Mouse (Mus musculus) spleen, adult 2 months (tissue): ENCODE results near the gene Glp2r. TPM values are rescaled to one million over a fixed set of nuclear protein-coding genes. Genes with fewer than 3 reads are reported as not detected.
A peak's percentile ranks its signal among the peaks of the same experiment; 100 is the strongest.

Experiments used
- DNase-seq, 2 experiments: peaks; one replicate each; pipeline versions ENCODE4 v3.0.0 to v3.0.0-alpha.2; 2012 to 2021; ENCODE audit warnings: low spot score in 2 of 2, low read depth in 1 of 2
- H3K27ac ChIP-seq: fragments of 200-500 bp; 2 replicates; pipeline ENCODE4 v1.5.1; 2012; ENCODE audit warnings: low read length, inconsistent platforms; ENCODE audit not compliant: insufficient read depth
- H3K27me3 ChIP-seq: fragments of 200-500 bp; 2 replicates; pipeline ENCODE4 v1.6.1; 2012; ENCODE audit warnings: mild to moderate bottlenecking, moderate library complexity, low read length, inconsistent platforms; ENCODE audit not compliant: control insufficient read depth, insufficient read depth
- H3K36me3 ChIP-seq: fragments of 200-500 bp; 2 replicates; pipeline ENCODE4 v1.6.1; 2012; ENCODE audit warnings: mild to moderate bottlenecking, low read length, inconsistent platforms; ENCODE audit not compliant: control insufficient read depth, insufficient read depth
- H3K4me1 ChIP-seq: fragments of 200-500 bp; 2 replicates; pipeline ENCODE4 v1.6.1; 2011; ENCODE audit warnings: inconsistent platforms; ENCODE audit not compliant: control insufficient read depth, insufficient read depth, insufficient read length
- H3K4me3 ChIP-seq: fragments of 200-500 bp; 2 replicates; pipeline ENCODE4 v1.5.1; 2011; ENCODE audit warnings: mild to moderate bottlenecking, inconsistent platforms; ENCODE audit not compliant: insufficient read depth, insufficient read length; ENCODE audit errors: extremely low read depth
- CTCF ChIP-seq: fragments of 200-500 bp; IDR thresholded peaks from 2 replicates; pipeline ENCODE4 v1.5.1; 2011; ENCODE audit warnings: mild to moderate bottlenecking, inconsistent platforms; ENCODE audit not compliant: insufficient read depth, insufficient read length, insufficient replicate concordance; ENCODE audit errors: extremely low read depth
- POLR2A ChIP-seq: fragments of 200-500 bp; IDR thresholded peaks from 2 replicates; pipeline ENCODE4 v1.6.1; 2011; ENCODE audit warnings: low read depth, low read length, inconsistent platforms
- WGBS: fragments of 180-500 bp; shearing (Covaris S2); methylation state at CpG from one replicate; pipeline ENCODE4 v1.1.7; 2018; 5-methylcytosine and 5-hydroxymethylcytosine counted together
- polyA plus RNA-seq: library from polyadenylated mRNA; depleted of rRNA; stranded (reverse); fragments of >200 nt; gene quantifications from 2 replicates; pipeline ENCODE4 v1.2.3, GENCODE M21; 2012

The Glp2r gene
- polyA plus RNA-seq, 1 experiment = 0.04 TPM

DNA sequence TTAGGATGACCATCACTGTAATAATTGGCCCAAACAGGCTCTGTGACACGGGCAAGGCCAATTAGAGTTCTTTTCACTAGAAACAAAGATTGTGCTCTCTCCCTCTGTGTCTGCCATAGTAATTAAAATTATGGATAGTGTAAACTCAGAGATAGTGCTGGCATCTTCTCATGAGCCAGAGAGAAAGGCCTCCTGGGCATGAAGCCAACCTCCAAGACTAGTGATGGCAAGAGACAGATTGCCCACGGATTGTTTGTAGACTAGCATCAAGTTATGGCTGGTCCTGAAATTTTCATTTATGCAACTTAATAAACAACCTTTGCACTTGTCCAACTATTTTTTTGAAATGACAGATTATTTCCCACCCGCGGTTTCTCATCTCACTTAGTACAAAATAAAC lies 58.0 kb downstream of the Glp2r start:
- Histone ChIP-seq H3K27ac (no peak overlapping the region), H3K4me1 (no peaks in the 10 kb centered on the region), H3K27me3 (no peaks in the 10 kb centered on the region), H3K36me3 (no peaks in the 10 kb centered on the region), H3K4me3 (no peak overlapping the region)
- TF ChIP-seq CTCF (no peak), POLR2A (no peak)
- WGBS = 87% methylated on average over 4 of the region's 4 CpGs
- DNase-seq = no peak

DNA sequence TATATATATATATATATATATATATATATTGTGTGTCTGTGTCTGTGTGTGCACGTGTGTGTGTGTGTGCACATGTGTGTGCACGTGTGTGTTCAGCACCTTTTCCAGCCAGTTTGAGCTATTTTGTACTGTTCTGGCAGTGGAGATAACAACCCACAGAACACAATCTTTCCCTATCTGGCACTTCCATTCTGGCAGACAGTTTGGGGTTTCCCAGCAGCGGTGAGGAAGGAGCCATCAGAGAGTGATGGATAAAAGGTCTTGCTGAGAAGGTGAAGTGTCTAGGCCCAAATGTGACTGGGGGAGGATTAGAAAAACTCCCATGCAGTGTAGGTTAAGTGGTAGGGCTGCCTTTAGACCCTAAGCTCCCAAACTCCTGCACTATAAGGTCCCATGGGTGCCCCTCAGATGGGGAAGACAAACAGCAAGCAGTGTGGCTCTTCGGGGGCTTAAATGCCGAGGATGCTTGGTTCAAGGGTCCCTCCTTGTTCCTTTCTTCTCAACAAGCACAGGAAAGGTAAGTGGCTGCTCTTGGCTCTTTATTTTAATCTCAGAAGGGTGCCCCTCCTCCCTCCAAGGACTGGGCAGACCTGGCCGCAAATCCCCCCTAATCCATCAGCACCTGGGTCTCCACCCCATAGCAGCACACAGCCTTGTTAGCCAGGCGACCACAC lies 76.1 kb downstream of the Glp2r start, which contains the start of gene Rcvrn:
Gene Rcvrn (plus strand): TSS at position 624 of the 674 bp plus-strand sequence.
- no peaks in the 10 kb centered on the region for H3K27me3 ChIP-seq
- H3K27ac ChIP-seq = no peak within 1 kb of the TSS
- DNase-seq = no peak
- H3K36me3 ChIP-seq = no peaks in the 10 kb centered on the region
- whole genome bisulfite sequencing = 76% methylated on average over 7 of the region's 7 CpGs
- H3K4me1 ChIP-seq = no peaks in the 10 kb centered on the region
- TF ChIP-seq CTCF (no peak), POLR2A (no peak)
- no peak within 1 kb of the TSS for H3K4me3 ChIP-seq

DNA sequence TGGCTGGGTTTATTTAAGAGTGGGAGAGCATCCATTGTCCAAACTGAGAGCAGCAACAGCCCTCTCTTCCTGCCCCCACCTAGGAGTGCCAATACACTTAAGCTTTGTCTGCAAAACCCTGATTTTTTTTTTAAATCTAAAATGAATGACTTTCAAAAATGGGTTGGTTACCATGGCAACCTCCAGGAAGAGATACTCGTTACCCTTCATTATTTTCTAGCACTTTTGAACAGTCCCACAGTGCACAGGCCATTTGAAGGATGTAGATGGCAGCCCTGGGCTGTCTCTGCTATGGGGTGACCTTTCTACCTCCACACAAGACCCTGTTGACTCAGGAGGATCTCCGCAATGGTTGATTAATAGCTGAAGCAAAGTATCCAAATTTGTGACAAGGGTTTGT lies 84.8 kb downstream of the Glp2r start:
- H3K36me3 ChIP-seq = no peaks in the 10 kb centered on the region

DNA sequence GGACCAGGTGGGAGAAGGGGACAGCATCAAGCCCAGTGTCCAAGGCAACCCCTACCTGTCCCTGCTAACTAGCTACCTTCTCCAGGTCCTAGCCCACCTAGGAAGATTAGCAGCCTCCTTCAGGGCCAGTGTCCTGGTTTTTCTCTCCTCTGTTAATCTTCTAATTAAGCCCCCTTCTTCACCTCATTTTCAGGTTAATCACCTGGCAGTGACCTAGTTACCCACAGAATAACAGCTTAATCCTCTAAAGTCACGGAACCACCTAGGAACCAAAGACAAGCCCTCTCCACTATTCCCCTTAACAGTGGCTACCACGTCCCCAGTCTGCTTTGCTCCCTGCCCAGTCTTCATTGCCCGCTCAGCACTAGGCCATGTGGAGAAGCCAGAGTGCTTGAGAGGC lies 89.1 kb downstream of the Glp2r start:
- 89% methylated on average over 3 of the region's 3 CpGs for WGBS
- Histone ChIP-seq H3K27me3 (no peaks in the 10 kb centered on the region), H3K36me3 (no peaks in the 10 kb centered on the region)

More for the DNA sequence above, 84.8 kb downstream of the Glp2r start:
- no peaks in the 10 kb centered on the region for H3K4me1 ChIP-seq
- TF ChIP-seq CTCF (no peak), POLR2A (no peak)
- 70% methylated on average over 2 of the region's 2 CpGs for WGBS
- H3K27ac ChIP-seq = no peak overlapping the region
- H3K27me3 ChIP-seq = no peaks in the 10 kb centered on the region
- H3K4me3 ChIP-seq = no peak overlapping the region
- DNase-seq = no peak

DNA sequence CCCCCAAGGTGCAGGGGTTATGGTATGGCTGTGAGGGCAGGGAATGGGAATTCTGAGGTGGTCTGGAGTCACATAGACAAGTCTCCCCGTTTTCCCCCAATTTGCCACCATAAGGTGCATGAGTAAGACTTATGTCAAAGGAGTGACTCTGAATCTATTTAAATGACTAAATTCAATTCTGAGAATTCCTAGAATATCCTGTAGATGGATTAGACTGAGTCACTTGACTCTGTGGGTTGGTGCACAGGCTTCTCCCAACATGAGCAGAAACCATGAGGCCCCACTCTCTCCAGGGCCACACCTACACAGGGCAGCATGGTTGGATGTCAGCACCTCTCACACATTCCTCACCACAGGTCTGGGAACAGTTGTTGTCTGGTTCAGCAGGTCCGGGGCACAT lies 91.0 kb downstream of the Glp2r start:
- 87% methylated on average over 2 of the region's 2 CpGs for WGBS
- TF ChIP-seq POLR2A = no peak
- no peak for TF ChIP-seq CTCF
- no peaks in the 10 kb centered on the region for H3K36me3 ChIP-seq

More for the DNA sequence above, 89.1 kb downstream of the Glp2r start:
- H3K27ac ChIP-seq = no peak overlapping the region
- TF ChIP-seq POLR2A (no peak), CTCF (no peak)
- no peak for DNase-seq
- H3K4me3 ChIP-seq = no peak overlapping the region
- no peaks in the 10 kb centered on the region for H3K4me1 ChIP-seq

DNA sequence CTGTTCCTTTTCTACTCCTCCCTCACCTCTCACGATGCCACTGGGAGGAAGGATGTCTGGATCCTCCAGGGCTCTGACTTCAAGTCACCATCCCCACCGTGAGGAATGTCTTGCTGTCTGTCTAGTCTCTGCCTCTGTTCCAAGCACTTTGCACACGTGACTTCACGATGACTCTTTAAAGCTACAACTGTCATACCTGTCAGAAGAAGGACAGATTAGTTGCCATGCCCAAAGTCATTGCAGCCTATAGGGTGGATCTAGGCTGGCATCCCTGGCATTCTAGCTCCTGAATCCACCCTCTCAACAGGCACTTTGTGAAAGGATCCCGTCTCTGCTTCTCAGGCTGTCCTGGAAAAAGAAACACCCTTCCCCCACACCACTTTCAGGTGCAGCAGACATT lies 91.7 kb downstream of the Glp2r start:
- H3K4me1 ChIP-seq = no peaks in the 10 kb centered on the region
- no peaks in the 10 kb centered on the region for H3K36me3 ChIP-seq
- no peak overlapping the region for H3K4me3 ChIP-seq
- no peak for DNase-seq
- no peak overlapping the region for H3K27ac ChIP-seq
- no peaks in the 10 kb centered on the region for H3K27me3 ChIP-seq
- 71% methylated on average over 5 of the region's 5 CpGs for WGBS
- TF ChIP-seq CTCF (no peak), POLR2A (no peak)

More for the DNA sequence above, 91.0 kb downstream of the Glp2r start:
- no peaks in the 10 kb centered on the region for H3K4me1 ChIP-seq
- no peak overlapping the region for H3K27ac ChIP-seq
- no peaks in the 10 kb centered on the region for H3K27me3 ChIP-seq
- no peak overlapping the region for H3K4me3 ChIP-seq
- DNase-seq = no peak

DNA sequence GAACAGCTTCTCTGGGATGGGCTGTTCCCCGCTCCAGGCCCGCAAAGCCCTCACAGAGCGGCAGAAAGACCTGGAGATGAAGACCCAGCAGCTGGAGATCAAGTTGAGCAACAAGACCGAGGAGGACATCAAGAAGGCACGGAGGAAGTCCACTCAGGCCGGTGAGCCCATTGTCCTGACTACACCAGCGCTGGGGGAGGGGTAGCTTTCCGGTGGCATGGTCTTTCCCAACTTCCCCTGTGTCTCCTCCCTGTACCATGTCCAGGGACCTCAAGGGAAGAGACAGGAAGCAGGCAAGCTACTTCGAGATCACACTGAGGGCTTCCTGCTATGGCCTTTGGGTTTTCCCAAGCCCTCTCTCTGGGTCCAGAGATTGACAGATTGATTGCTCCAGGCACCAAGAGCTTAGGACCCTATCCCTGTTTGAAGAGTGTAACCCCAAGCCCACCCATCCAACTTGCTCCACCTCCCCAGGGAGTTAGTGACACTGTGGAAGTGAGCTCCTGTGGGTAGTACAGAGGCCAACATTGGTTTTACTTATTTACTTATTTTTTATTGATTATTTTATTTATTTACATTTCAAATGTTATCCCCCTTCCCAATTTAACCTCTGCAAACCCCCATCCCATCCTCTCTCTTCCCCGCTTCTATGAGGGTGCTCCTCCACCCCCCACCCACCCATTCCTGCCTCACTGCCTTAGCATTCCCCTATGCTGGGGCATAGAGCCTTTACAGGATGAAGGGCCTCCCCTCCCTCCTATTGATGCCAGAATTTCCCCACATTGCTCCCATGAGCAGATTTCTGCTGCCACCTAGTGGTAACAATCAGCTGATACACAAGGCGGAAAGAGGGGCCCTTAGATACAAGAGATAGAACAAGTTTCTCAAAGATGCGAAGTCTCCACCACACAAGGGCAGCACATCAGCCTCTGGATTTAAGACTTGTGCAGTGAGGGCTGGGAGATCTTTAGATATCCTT lies 95.1 kb downstream of the Glp2r start:
- Histone ChIP-seq H3K27me3 (no peaks in the 10 kb centered on the region), H3K4me1 (no peaks in the 10 kb centered on the region), H3K36me3 (no peaks in the 10 kb centered on the region), H3K4me3 (no peak overlapping the region), H3K27ac (no peak overlapping the region)
- DNase-seq = peak; percentile 11 to 32
- TF ChIP-seq POLR2A (no peak), CTCF (peak; percentile 58; the same call in 1 of the 2 replicates)
- 38% methylated on average over 12 of the region's 12 CpGs for WGBS
